Mouse (Mus musculus): Measurements from ENCODE around the gene Atg9b. TPM values are rescaled to one million over a fixed set of nuclear protein-coding genes. Genes with fewer than 3 reads are reported as not detected.

Atg9b gene
- total and polyA plus RNA-seq, 3 experiments, result 0.89 to 2.2 (median 1.1) TPM

DNA sequence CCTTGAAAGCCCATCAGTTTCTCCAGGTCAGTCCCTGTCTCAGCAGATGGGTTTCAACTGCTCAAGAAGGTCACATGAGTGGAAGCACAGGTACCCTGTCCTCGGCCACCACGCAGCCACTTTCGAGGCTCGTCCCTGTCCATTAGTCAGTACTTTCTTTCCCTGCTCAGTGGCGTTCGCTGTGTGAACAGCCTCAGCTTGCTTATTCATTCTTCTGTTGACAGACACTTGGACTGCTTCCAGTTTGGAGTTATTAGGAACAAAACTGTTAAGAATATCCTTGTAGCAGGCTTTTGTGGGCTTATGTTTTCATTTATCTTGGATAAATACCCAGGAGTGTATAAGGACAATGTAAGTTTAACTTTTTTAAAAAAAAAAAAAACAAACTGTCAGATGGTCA is 17.7 kb downstream of the Atg9b start:
- no peak for DNase-seq

DNA sequence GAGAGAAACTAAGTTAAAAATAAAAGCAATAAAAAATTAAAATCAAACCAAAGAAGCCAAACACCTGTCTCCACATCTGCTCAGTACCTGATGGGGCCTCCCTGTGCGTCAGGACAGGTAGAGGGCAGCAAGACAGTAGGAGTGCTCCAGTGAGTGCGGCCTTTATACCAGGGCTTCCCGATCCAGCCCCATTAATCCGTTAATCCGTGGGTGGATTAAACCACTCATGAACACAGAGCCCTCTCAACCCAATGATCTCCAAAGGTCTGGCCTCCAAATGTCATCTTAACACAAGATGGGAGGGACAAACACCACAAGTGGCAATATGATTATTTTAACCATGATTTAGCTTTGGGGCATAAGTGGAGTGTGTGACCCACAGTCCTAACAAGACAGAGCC is 18.1 kb downstream of the Atg9b start:
- intact Hi-C loops (cut with DNase I), result no loop called here
- Histone ChIP-seq H3K4me3 (no peak overlapping the region), H3K36me3 (ENCODE audit: control insufficient read depth, insufficient read depth, low read length) (no peaks in the 10 kb centered on the region), H3K4me1 (ENCODE audit: control insufficient read depth, insufficient read depth, low read length) (no peaks in the 10 kb centered on the region), H3K9ac (ENCODE audit: low read depth, low read length) (no peak overlapping the region), H3K27me3 (ENCODE audit: control insufficient read depth, insufficient read depth, low read length) (no peaks in the 10 kb centered on the region), H3K27ac (no peak overlapping the region), H3K79me2 (replicated peaks; ENCODE audit: control insufficient read depth, insufficient read depth, low read length) (no peaks in the 10 kb centered on the region)
- TF ChIP-seq POLR2A (IDR thresholded peaks at IDR 0.05; ENCODE audit: insufficient read depth, low read depth, low read length), result no peak
- no peak for TF ChIP-seq CTCF (IDR thresholded peaks at IDR 0.05)
- TF ChIP-seq EP300 (IDR thresholded peaks at IDR 0.05; ENCODE audit: insufficient read depth, low read depth, low read length), result no peak
- no peak for DNase-seq
- WGBS, result 89% methylated on average over 5 of the region's 5 CpGs

More for the DNA sequence above, 17.7 kb downstream of the Atg9b start:
- Histone ChIP-seq H3K4me3 (no peak overlapping the region), H3K9ac (ENCODE audit: low read depth, low read length) (no peak overlapping the region), H3K27me3 (ENCODE audit: control insufficient read depth, insufficient read depth, low read length) (no peaks in the 10 kb centered on the region), H3K27ac (no peak overlapping the region), H3K4me1 (ENCODE audit: control insufficient read depth, insufficient read depth, low read length) (no peaks in the 10 kb centered on the region), H3K36me3 (ENCODE audit: control insufficient read depth, insufficient read depth, low read length) (no peaks in the 10 kb centered on the region), H3K79me2 (replicated peaks; ENCODE audit: control insufficient read depth, insufficient read depth, low read length) (no peaks in the 10 kb centered on the region)
- intact Hi-C loops (cut with DNase I), result no loop called here
- WGBS, result 16% methylated on average over 6 of the region's 6 CpGs
- TF ChIP-seq POLR2A (IDR thresholded peaks at IDR 0.05; ENCODE audit: insufficient read depth, low read depth, low read length), result no peak
- TF ChIP-seq EP300 (IDR thresholded peaks at IDR 0.05; ENCODE audit: insufficient read depth, low read depth, low read length), result no peak
- no peak for TF ChIP-seq CTCF (IDR thresholded peaks at IDR 0.05)

DNA sequence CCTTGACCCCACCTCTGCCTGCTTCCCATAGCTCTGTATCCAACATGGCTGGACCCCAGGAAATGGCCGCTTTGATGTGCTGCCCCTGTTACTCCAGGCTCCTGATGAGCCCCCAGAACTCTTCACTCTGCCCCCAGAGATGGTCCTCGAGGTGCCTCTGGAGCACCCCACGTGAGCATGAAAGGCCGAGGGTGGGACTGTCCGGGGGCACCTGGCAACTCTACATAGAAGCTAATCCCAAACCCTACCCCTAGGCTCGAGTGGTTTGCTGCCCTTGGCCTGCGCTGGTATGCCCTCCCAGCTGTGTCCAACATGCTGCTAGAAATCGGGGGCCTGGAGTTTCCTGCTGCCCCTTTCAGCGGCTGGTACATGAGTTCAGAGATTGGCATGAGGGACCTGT is 22.2 kb downstream of the Atg9b start:
- TF ChIP-seq EP300 (IDR thresholded peaks at IDR 0.05; ENCODE audit: insufficient read depth, low read depth, low read length), result no peak
- no peak for TF ChIP-seq CTCF (IDR thresholded peaks at IDR 0.05)
- TF ChIP-seq POLR2A (IDR thresholded peaks at IDR 0.05; ENCODE audit: insufficient read depth, low read depth, low read length), result no peak
- Histone ChIP-seq H3K4me3 (no peak overlapping the region), H3K4me1 (ENCODE audit: control insufficient read depth, insufficient read depth, low read length) (no peaks in the 10 kb centered on the region; the same call in none of the 2 replicates), H3K27me3 (ENCODE audit: control insufficient read depth, insufficient read depth, low read length) (no peaks in the 10 kb centered on the region), H3K36me3 (ENCODE audit: control insufficient read depth, insufficient read depth, low read length) (no peaks in the 10 kb centered on the region), H3K9ac (ENCODE audit: low read depth, low read length) (no peak overlapping the region), H3K27ac (no peak overlapping the region), H3K79me2 (replicated peaks; ENCODE audit: control insufficient read depth, insufficient read depth, low read length) (no peaks in the 10 kb centered on the region)
- intact Hi-C loops (cut with DNase I), result no loop called here
- no peak for DNase-seq
- 84% methylated on average over 9 of the region's 9 CpGs for WGBS

DNA sequence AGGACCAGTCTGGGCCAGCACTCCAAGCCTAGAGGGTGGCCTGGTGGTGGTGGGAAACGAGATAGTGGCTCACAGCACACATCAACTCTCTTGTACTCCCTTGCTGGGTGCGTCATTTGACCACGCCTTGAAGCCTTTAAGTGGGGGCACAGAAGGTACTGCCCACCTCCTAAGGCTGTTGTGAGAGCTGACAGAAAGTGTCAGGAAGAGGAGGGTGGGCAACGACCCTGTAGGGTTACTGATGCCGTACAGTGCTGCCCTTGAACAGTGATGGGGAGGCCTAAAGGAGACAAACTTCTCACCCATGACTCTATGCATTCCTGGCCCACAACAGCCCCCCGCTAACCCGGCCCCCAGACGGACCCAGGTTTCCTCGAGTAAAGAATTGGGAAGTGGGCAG is 25.5 kb downstream of the Atg9b start:
- no peaks in the 10 kb centered on the region for H3K79me2 ChIP-seq (replicated peaks; ENCODE audit: control insufficient read depth, insufficient read depth, low read length)
- peaks cover 7% of the 10 kb centered on the region for H3K4me1 ChIP-seq (ENCODE audit: control insufficient read depth, insufficient read depth, low read length)
- H3K27me3 ChIP-seq (ENCODE audit: control insufficient read depth, insufficient read depth, low read length), result no peaks in the 10 kb centered on the region
- H3K27ac ChIP-seq, result no peak overlapping the region; the same call in 1 of the 2 replicates
- H3K36me3 ChIP-seq (ENCODE audit: control insufficient read depth, insufficient read depth, low read length), result no peaks in the 10 kb centered on the region
- 62% methylated on average over 9 of the region's 9 CpGs for WGBS
- DNase-seq, result no peak
- TF ChIP-seq POLR2A (IDR thresholded peaks at IDR 0.05; ENCODE audit: insufficient read depth, low read depth, low read length) (no peak), EP300 (IDR thresholded peaks at IDR 0.05; ENCODE audit: insufficient read depth, low read depth, low read length) (no peak), CTCF (IDR thresholded peaks at IDR 0.05) (no peak)
- H3K9ac ChIP-seq (ENCODE audit: low read depth, low read length), result no peak overlapping the region
- intact Hi-C loops (cut with DNase I), result no loop called here
- peak overlapping the region; percentile 77 for H3K4me3 ChIP-seq

DNA sequence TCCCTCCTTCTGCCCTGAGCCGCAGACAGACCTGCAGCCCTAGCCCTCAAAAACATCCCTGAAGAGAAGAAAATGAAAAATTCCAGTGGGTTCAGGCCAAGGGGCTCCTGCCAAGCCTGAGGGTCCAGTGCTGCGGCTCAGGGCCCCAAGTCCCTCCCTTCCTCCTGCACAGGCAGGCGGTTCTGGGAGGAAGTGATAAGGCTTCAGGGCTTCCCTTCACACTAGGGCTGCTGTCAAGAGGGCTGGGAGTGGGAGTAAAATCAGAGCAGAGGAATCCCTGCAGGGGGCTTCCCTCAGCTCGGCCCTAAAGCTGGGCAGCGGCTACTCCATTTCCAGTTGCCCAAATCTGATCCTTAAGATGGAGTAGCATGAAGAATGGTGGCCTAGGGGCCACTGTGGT is 26.4 kb downstream of the Atg9b start:
- no peaks in the 10 kb centered on the region for H3K36me3 ChIP-seq (ENCODE audit: control insufficient read depth, insufficient read depth, low read length)
- intact Hi-C loops (cut with DNase I), result no loop called here
- H3K4me3 ChIP-seq, result peak overlapping the region; percentile 77
- DNase-seq, result peak in 1 of 2 experiments; percentile 47
- H3K9ac ChIP-seq (ENCODE audit: low read depth, low read length), result peak overlapping the region; percentile 85
- WGBS, result 17% methylated on average over 5 of the region's 5 CpGs
- TF ChIP-seq POLR2A (IDR thresholded peaks at IDR 0.05; ENCODE audit: insufficient read depth, low read depth, low read length) (0 out of 2 replicates have a peak, but pooled peaks have one; percentile 33), EP300 (IDR thresholded peaks at IDR 0.05; ENCODE audit: insufficient read depth, low read depth, low read length) (no peak), CTCF (IDR thresholded peaks at IDR 0.05) (no peak)
- peak overlapping the region; percentile 95 for H3K27ac ChIP-seq
- no peaks in the 10 kb centered on the region for H3K27me3 ChIP-seq (ENCODE audit: control insufficient read depth, insufficient read depth, low read length)
- H3K4me1 ChIP-seq (ENCODE audit: control insufficient read depth, insufficient read depth, low read length), result peaks cover 7% of the 10 kb centered on the region
- no peaks in the 10 kb centered on the region for H3K79me2 ChIP-seq (replicated peaks; ENCODE audit: control insufficient read depth, insufficient read depth, low read length)

DNA sequence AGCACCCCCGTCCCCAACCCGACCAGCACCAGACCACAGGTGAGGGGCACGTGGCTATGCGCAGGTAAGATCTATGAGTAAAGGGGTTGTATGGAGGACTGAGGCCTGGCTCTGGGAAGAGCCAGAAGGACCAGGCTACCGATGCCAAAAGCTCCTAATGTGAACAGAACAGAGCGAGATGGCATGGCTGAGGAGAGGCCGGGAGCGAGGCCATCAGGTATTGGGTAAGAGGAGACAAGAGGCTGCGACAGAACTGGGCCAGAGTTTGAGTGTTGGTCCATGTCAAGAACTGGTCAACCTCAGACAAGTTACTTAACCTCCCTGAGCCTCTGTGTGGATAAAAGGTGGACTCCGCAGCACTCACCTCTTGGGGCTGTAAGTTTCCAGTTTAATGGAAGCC is 27.0 kb downstream of the Atg9b start:
- no peaks in the 10 kb centered on the region for H3K36me3 ChIP-seq (ENCODE audit: control insufficient read depth, insufficient read depth, low read length)
- H3K4me1 ChIP-seq (ENCODE audit: control insufficient read depth, insufficient read depth, low read length), result peaks cover 7% of the 10 kb centered on the region
- WGBS, result 58% methylated on average over 10 of the region's 10 CpGs
- H3K9ac ChIP-seq (ENCODE audit: low read depth, low read length), result peak overlapping the region; percentile 85
- no peaks in the 10 kb centered on the region for H3K79me2 ChIP-seq (replicated peaks; ENCODE audit: control insufficient read depth, insufficient read depth, low read length)
- peak overlapping the region; percentile 95 for H3K27ac ChIP-seq
- H3K4me3 ChIP-seq, result peak overlapping the region; percentile 77
- intact Hi-C loops (cut with DNase I), result loop anchor here (1.0 kb wide), 1 partner anchor 19 kb away; no protein-coding TSS in a partner anchor
- H3K27me3 ChIP-seq (ENCODE audit: control insufficient read depth, insufficient read depth, low read length), result no peaks in the 10 kb centered on the region
- DNase-seq, result no peak
- no peak for TF ChIP-seq POLR2A (IDR thresholded peaks at IDR 0.05; ENCODE audit: insufficient read depth, low read depth, low read length)
- no peak for TF ChIP-seq CTCF (IDR thresholded peaks at IDR 0.05)
- TF ChIP-seq EP300 (IDR thresholded peaks at IDR 0.05; ENCODE audit: insufficient read depth, low read depth, low read length), result no peak
